Mouse (Mus musculus) small intestine, adult 2 months (tissue): ENCODE data around the gene Csde1.

ENCODE experiments used
- CTCF ChIP-seq: fragments of 200-500 bp; IDR thresholded peaks from 2 replicates; pipeline ENCODE4 v1.5.1; 2012; ENCODE audit warnings: low read depth, mild to moderate bottlenecking, control low read depth, inconsistent platforms, low read length, moderate library complexity, mixed read lengths; ENCODE audit not compliant: insufficient replicate concordance, insufficient read length; ENCODE audit errors: extremely low read depth
- POLR2A ChIP-seq: fragments of 200-500 bp; IDR thresholded peaks from 2 replicates; pipeline ENCODE4 v1.6.1; 2012; ENCODE audit warnings: low read depth, mild to moderate bottlenecking, control low read depth, inconsistent platforms, low read length, moderate library complexity

DNA sequence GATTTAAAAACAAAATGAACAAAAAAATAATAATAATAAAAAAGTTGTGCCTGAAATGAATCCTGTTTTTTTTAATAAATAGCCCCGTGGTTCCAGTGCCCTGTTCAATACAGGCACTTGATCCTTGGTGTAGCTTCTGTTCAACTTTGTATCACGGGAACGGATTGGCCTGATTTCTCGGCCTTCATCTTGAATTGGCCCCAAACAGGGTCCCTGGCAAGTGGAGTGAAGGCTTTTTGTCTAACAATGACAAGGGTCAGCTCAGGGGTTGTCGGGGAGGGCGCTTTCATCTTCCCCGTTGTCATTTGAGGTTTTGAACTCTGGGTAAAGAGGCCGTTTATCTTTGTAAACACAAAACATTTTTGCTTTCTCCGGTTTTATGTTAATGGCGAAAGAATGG, 37.5 kb downstream of the Csde1 start:
- TF ChIP-seq CTCF (no peak), POLR2A (no peak)
